In genomic region chr2:17212566-17212965, GRCm38 (mm10) we compare ENCODE assay signal across 28 mouse cellular contexts.
A peak's percentile ranks its signal among the peaks of the same experiment; 100 is the strongest.
DNase-seq lines count a peak whose midpoint lies in the region; TF ChIP-seq lines count a peak whose summit lies in the region.
"Had no signal": no experiment of that assay in that cellular context is flagged by ENCODE, and none has a peak within 500 bp of the region (broad histone marks: within the 10 kb centered on the region; RNA-seq: fewer than 3 reads in every experiment).

No protein-coding gene starts in this region.

- H3K27me3 ChIP-seq in heart, adult 2 months (ENCODE audit: control insufficient read depth, insufficient read depth, low read length) = no peaks in the 10 kb centered on the region
- H3K27me3 ChIP-seq: CH12.LX; embryonic facial prominence, embryonic 12.5 days; forebrain, embryonic 13.5 days; heart, embryonic 12.5 days; heart, embryonic 15.5 days; hindbrain, embryonic 13.5 days; intestine, embryonic 15.5 days; Patski had no signal

- H3K4me1 ChIP-seq in heart, adult 2 months (ENCODE audit: control insufficient read depth, insufficient read depth, low read length) = no peaks in the 10 kb centered on the region; the same call in 1 of the 2 replicates
- H3K4me1 ChIP-seq: embryonic facial prominence, embryonic 12.5 days; forebrain, embryonic 10.5 days; forebrain, embryonic 13.5 days; heart, embryonic 12.5 days; heart, embryonic 15.5 days; hindbrain, embryonic 10.5 days; hindbrain, embryonic 13.5 days; intestine, embryonic 15.5 days had no signal

- H3K27ac ChIP-seq in heart, adult 2 months = no peak overlapping the region
- H3K27ac ChIP-seq: embryonic facial prominence, embryonic 12.5 days; forebrain, embryonic 10.5 days; forebrain, embryonic 13.5 days; heart, embryonic 15.5 days; hindbrain, embryonic 10.5 days; hindbrain, embryonic 13.5 days; intestine, embryonic 15.5 days had no signal

- DNase-seq in gastrocnemius, adult 18-20 months (ENCODE audit: low spot score) = peak; percentile 16
- no peak for DNase-seq in gastrocnemius, adult 8-10 months (ENCODE audit: low spot score in 2 of 2)
- peak; percentile 86 for DNase-seq in heart, adult 11 months
- DNase-seq in heart, adult 2 months = no peak
- DNase-seq in fibroblast of lung, adult 2 months (ENCODE audit: low read depth) = peak; percentile 17
- DNase-seq in retina, postnatal 1 day = no peak
- DNase-seq: adrenal gland, postnatal 10 days; adrenal gland, postnatal 36 days; B cell, adult 2 months; cerebellum, adult 18-20 months; cerebellum, adult 9-10 months; cerebellum, postnatal 14 days; gastrocnemius, postnatal 10 days; heart, postnatal 10 days; heart, postnatal 36 days; kidney, adult 11 months had no signal

- no peak for TF ChIP-seq POLR2A in heart, adult 2 months (IDR thresholded peaks at IDR 0.05; ENCODE audit: insufficient read depth, low read depth, low read length)

- H3K4me3 ChIP-seq in heart, adult 2 months = no peak overlapping the region
- H3K4me3 ChIP-seq: embryonic facial prominence, embryonic 12.5 days; erythroblast, embryonic 14.5 days; forebrain, embryonic 10.5 days; forebrain, embryonic 13.5 days; heart, embryonic 12.5 days; heart, embryonic 15.5 days; hindbrain, embryonic 10.5 days; hindbrain, embryonic 13.5 days; intestine, embryonic 15.5 days had no signal

- no peaks in the 10 kb centered on the region for H3K36me3 ChIP-seq in heart, adult 2 months (ENCODE audit: control insufficient read depth, insufficient read depth, low read length)
- H3K36me3 ChIP-seq: embryonic facial prominence, embryonic 12.5 days; forebrain, embryonic 10.5 days; G1E; heart, embryonic 12.5 days; heart, embryonic 15.5 days; hindbrain, embryonic 10.5 days; hindbrain, embryonic 13.5 days; intestine, embryonic 15.5 days had no signal

- WGBS in heart, adult 2 months = 84% methylated on average over 4 of the region's 4 CpGs

- intact Hi-C loops in heart, adult 2 months (cut with DNase I) = no loop called here

- no peaks in the 10 kb centered on the region for H3K79me2 ChIP-seq in heart, adult 2 months (replicated peaks; ENCODE audit: control insufficient read depth, insufficient read depth, low read length)

- no peak for TF ChIP-seq CTCF in heart, adult 2 months (IDR thresholded peaks at IDR 0.05)

- TF ChIP-seq EP300 in heart, adult 2 months (IDR thresholded peaks at IDR 0.05; ENCODE audit: insufficient read depth, low read depth, low read length) = no peak

- no peak overlapping the region for H3K9ac ChIP-seq in heart, adult 2 months (ENCODE audit: low read depth, low read length)
- H3K9ac ChIP-seq: embryonic facial prominence, embryonic 12.5 days; forebrain, embryonic 13.5 days; heart, embryonic 12.5 days; heart, embryonic 15.5 days; hindbrain, embryonic 13.5 days; intestine, embryonic 15.5 days had no signal

Comparison
In these comparisons a context has a peak if more than half of its experiments do, and no peak if none do; other contexts are left out.
1. DNase-seq: peak in gastrocnemius, adult 18-20 months (single experiment), heart, adult 11 months (single experiment) and fibroblast of lung, adult 2 months (single experiment); none in gastrocnemius, adult 8-10 months (0 of 2), heart, adult 2 months (0 of 2) and retina, postnatal 1 day (single experiment).